In the genomic region with DNA sequence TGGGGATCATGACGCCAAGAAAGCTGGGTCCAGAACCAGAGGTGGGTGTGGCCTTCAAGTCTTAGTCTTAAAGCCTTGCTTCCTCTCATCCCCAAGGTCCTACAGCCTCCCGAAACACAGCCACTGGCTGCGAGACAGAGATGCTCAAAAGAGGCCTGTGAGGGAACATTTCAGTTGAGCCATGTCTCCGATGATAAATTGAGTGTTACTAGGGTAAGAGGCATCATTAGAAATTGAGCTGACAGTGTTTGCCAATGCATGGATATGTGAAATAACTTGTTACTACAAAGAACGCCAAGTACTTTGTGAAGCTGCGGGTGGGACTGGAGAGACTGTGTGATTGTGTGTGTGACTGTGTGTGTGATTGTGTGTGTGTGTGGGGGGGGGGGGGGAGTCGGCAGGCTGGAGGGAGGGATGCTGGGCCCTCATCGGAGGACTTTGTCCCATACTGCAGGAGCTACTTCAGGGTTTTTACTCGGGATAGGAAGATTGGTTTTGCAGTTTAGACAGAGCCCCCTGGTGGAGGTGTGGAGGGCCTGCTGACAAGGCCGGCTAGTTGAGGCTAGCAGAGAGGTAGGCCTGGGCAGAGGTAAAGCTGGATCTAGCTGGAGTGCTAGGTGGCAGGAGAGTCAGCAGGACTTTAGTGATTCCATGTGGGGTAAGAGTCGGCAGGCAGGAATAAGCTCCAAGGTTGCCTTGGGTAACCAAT, we compare ENCODE assay signal across 8 mouse cellular contexts. TPM values are rescaled to one million over a fixed set of nuclear protein-coding genes. Genes with fewer than 3 reads are reported as not detected.
DNase-seq lines count a peak whose midpoint lies in the region; ATAC-seq and TF ChIP-seq lines count a peak whose summit lies in the region.

No protein-coding gene starts in this region.

- no peak for TF ChIP-seq POLR2A in small intestine, adult 2 months (IDR thresholded peaks at IDR 0.05; ENCODE audit: low read depth, low read length)

- 54% methylated on average over 11 of the region's 11 CpGs for WGBS in intestine, embryonic 16.5 days
- WGBS in small intestine, adult 2 months = 50% methylated on average over 11 of the region's 11 CpGs

- H3K9ac ChIP-seq in intestine, embryonic 16.5 days (ENCODE audit: low read depth, low read length) = no peak overlapping the region

- no peak overlapping the region for H3K4me2 ChIP-seq in intestine, embryonic 16.5 days (ENCODE audit: low read depth, low read length)

- H3K27me3 ChIP-seq in intestine, embryonic 16.5 days (replicated peaks; ENCODE audit: control insufficient read depth, insufficient read depth, low read length) = no peaks in the 10 kb centered on the region
- H3K27me3 ChIP-seq in small intestine, adult 2 months (ENCODE audit: control insufficient read depth, insufficient read depth, low read length) = no peaks in the 10 kb centered on the region

- no peaks in the 10 kb centered on the region for H3K36me3 ChIP-seq in intestine, embryonic 16.5 days (ENCODE audit: control insufficient read depth, insufficient read depth, low read length)
- no peaks in the 10 kb centered on the region for H3K36me3 ChIP-seq in small intestine, adult 2 months (ENCODE audit: control insufficient read depth, insufficient read depth, low read length)

- H3K9me3 ChIP-seq in intestine, embryonic 16.5 days (ENCODE audit: control insufficient read depth, low read length) = no peaks in the 10 kb centered on the region

- DNase-seq in cerebellum, adult 11 months = peak; percentile 16
- no peak for DNase-seq in cerebellum, adult 11-12 months
- peak; percentile 21 to 22 for DNase-seq in cerebellum, postnatal 36 days
- peak; percentile 8 to 37 for DNase-seq in gastrocnemius, adult 8-10 months (ENCODE audit: low spot score in 2 of 2)
- DNase-seq in left cerebral cortex, postnatal 14 days (ENCODE audit: low spot score in 2 of 2) = peak; percentile 21 to 58

- no peak overlapping the region for H3K27ac ChIP-seq in intestine, embryonic 16.5 days (ENCODE audit: low read length)
- no peak overlapping the region for H3K27ac ChIP-seq in small intestine, adult 2 months (ENCODE audit: insufficient read depth, low read depth, low read length)

- intact Hi-C loops in left cerebral cortex, postnatal 14 days (cut with DNase I) = loop anchor here (10.0 kb wide), 1 partner anchor 95 kb away; no protein-coding TSS in a partner anchor

- peak; percentile 62; the same call in 1 of the 2 replicates for TF ChIP-seq CTCF in small intestine, adult 2 months (IDR thresholded peaks at IDR 0.05; ENCODE audit: extremely low read depth, insufficient read length, insufficient replicate concordance, low read depth, low read length)

- H3K4me1 ChIP-seq in intestine, embryonic 16.5 days (ENCODE audit: control insufficient read depth, insufficient read depth, low read length) = no peaks in the 10 kb centered on the region
- peaks cover 13% of the 10 kb centered on the region; the same call in 1 of the 2 replicates for H3K4me1 ChIP-seq in small intestine, adult 2 months (ENCODE audit: control insufficient read depth, insufficient read depth, insufficient read length, low read length)

- peak; percentile 43; the same call in 1 of the 2 replicates for ATAC-seq in intestine, embryonic 16.5 days
- peak; percentile 94 for ATAC-seq in megakaryocyte-erythroid progenitor cell, adult 5-6 weeks (replicated peaks; ENCODE audit: low FRiP score, low TSS enrichment, poor library complexity, severe bottlenecking)

- H3K4me3 ChIP-seq in intestine, embryonic 16.5 days (ENCODE audit: low read length) = no peak overlapping the region
- H3K4me3 ChIP-seq in small intestine, adult 2 months (ENCODE audit: low read depth, low read length) = no peak overlapping the region

RNA-seq across cellular contexts. Expression of a gene that starts 7.9 kb away (rescaled TPM):
- 10 to 100 TPM; 29.5 to 38.0 (median 35.8) TPM for total RNA-seq in gastrocnemius, adult 8-10 months (2022)
- polyA plus RNA-seq in intestine, embryonic 16.5 days (2015; fragmentation: Nextera tagmentation; extraction: Ambion mirVana) = 36.7 and 38.7 TPM in 2 replicates
- 10 to 100 TPM; 21.3 to 22.7 TPM for total RNA-seq in left cerebral cortex, postnatal 14 days (2021)
- total RNA-seq in megakaryocyte-erythroid progenitor cell, adult 5-6 weeks (2014; fragmentation: Nextera tagmentation) = 13.0 and 31.4 TPM in 2 replicates
- total RNA-seq in megakaryocyte-erythroid progenitor cell, adult 5-6 weeks (2017) = 54.0 and 56.1 TPM in 2 replicates
- 0.83 and 1.4 TPM in 2 replicates for polyA plus RNA-seq in small intestine, adult 2 months (2012; rRNA removed)
